Mouse (Mus musculus): Measurements from ENCODE around the gene Cox20.

GRCm38 (mm10) chr1:178321730-178322357 lies 2.9 kb downstream of the Cox20 start:
- TF ChIP-seq CTCF (IDR thresholded peaks at IDR 0.05; ENCODE audit: borderline replicate concordance, insufficient read depth, low read depth, low read length): no peak
- no peak for TF ChIP-seq POLR2A (IDR thresholded peaks at IDR 0.05; ENCODE audit: borderline replicate concordance, insufficient read depth, low read length)

Data from cerebellum, adult 2 months (tissue).